Mouse (Mus musculus) stomach, postnatal 0 days (tissue): ENCODE results near the gene Spry1.

Experiments used
- CTCF ChIP-seq: IDR thresholded peaks from 2 replicates; pipeline ENCODE4 v1.5.1; 2016; ENCODE audit warnings: antibody characterized with exemption, low read depth, mild to moderate bottlenecking, moderate library complexity
- EP300 ChIP-seq: optimal IDR thresholded peaks from 2 replicates; pipeline ENCODE3; 2016; ENCODE audit warnings: antibody characterized with exemption

DNA sequence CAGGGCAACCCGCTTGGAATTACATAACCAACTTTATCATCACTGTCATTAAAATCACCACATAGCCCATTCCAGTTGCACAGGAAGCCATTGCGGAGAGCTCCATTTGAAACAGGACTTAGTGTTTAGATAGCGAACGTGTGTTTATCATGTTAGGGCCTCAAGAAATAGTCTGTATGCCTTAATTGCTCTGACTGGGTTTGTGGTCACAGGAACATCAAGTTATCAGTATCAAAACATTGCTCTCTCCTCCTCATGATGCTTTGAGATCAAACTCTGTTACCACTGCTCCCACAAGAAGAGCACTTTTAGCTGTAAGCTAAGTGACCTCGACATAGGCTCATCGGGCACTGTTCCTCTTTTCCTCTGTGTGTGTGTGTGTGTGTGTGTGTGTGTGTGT, 19.9 kb downstream of the Spry1 start:
- TF ChIP-seq CTCF (no peak), EP300 (no peak)
